Mouse (Mus musculus) left cerebral cortex, postnatal 10 days (tissue): ENCODE measurements around the gene Flvcr1. TPM values are rescaled to one million over a fixed set of nuclear protein-coding genes. Genes with fewer than 3 reads are reported as not detected.

ENCODE experiments used
- DNase-seq, 2 experiments: peaks; one replicate each; pipeline ENCODE4 v3.0.0; 2021 to 2022; ENCODE audit warnings: low spot score in 2 of 2, mixed read lengths in 1 of 2; ENCODE audit errors: extremely low spot score in 1 of 2
- intact Hi-C: fragments of 180-260 bp; cut with DNase I; formaldehyde crosslinking; loops from one replicate; pipeline ENCODE4 v1.15.1; 2025
- total RNA-seq, 2 experiments: library from RNA; stranded (reverse); gene quantifications; 2 replicates each; pipeline ENCODE4 v1.2.3; 2021

Gene Flvcr1
- total RNA-seq, 2 experiments from 2014 or later: 18.3 to 18.5 TPM

GRCm38 (mm10) chr1:190998027-190998426, 27.9 kb downstream of the Flvcr1 start:
- DNase-seq: no peak
- intact Hi-C loops: no loop called here

DNA sequence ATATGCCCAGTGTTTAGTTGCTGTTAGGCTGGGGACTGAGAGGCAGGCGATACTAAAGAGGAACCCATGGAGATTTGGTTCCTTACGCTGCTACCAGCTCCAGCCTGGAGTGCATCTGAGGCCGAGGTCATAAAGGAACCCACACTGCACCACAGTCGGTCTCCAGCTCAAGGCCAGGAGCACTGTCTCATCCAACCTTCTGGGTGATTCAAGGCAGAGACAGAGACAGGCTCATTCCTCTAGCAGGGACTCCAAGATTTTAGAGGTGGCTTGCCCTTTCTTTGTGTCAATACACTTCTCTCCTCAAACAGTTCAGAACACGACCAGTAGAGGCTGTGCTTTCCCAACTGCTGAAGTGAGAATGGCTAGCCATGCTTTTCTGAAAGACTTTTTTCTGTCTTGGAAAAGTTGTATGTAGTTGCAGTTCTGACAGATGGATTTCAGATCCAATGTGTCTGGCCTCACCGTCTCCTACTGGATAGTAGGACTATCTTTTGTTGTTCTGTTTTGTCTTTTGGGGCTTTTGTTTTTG, 29.5 kb downstream of the Flvcr1 start:
- intact Hi-C loops: no loop called here
- DNase-seq: no peak

DNA sequence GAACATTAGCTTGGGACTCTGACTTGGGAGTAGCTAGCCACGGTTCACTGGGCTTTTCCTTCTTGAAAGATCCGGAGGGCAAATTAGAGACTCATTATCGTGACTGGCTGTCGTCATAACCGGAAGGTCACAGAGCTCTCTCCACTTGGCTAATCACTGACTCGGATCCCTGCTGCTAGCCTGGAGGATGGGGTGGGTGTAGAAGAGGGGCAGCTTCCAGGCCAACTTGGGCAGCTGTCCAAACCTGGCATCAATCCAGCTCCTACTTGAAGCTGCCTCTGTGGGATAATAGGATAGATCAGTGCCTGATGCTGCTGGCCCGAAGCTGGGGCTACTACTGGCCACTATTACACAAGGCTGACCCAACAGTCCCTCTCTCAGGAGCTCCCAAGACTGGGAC, 30.4 kb downstream of the Flvcr1 start:
- peak in 1 of 2 experiments; percentile 77 for DNase-seq
- intact Hi-C loops: no loop called here

DNA sequence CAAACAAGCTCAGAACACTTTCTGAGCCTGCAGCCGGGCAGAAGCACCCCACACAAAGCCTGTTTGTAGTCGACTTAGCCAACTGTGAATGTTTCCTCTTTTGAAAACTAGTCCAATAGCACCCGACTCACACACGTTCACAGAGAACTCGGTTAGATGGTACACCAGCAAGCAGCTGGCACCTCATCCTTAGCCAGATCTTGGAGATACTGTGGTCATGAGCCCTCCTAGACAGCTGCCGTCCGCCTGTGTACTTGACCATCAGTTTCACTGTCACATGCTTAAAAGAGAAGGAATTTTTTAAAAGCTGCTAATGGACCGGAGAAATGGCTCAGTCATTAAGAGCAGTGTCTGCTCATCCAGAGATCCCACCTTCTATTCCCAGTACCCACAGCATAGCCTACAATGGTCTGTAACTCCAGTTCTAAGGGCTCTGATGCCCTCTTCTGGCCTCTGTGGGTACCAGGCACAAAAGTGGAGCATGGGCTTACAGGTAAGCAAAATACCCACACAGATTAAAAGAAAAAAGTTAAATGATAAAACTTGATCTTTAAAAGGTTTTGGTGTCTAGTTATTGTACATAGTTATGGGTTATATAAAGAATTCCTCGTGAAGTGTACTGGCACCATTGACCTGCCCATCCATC, 36.4 kb downstream of the Flvcr1 start:
- intact Hi-C loops: loop anchor here (5.0 kb wide), 1 partner anchor 88 kb away; no protein-coding TSS in a partner anchor
- DNase-seq: no peak

GRCm38 (mm10) chr1:190981412-190981811, 44.5 kb downstream of the Flvcr1 start:
- intact Hi-C loops: no loop called here
- DNase-seq: no peak

DNA sequence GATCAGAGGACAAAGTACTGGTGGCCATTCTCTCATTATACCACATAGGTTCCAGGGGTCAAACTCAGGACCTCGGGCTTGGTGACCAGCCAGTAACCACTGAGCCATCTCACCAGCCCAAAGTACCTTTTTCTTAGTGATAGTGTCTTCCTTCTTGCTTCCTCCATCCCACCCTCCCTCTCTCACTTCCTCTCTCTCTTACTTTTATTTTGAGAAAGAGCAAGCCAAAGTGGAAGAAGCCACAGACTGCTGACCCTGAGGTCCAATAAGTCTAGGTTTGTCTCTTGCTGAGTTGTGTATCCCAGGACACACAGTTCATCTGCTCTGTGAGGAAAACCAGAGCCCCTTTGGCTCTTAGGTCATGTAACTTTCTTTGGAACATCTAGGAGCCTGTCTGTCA, 45.5 kb downstream of the Flvcr1 start:
- intact Hi-C loops: no loop called here
- no peak for DNase-seq

DNA sequence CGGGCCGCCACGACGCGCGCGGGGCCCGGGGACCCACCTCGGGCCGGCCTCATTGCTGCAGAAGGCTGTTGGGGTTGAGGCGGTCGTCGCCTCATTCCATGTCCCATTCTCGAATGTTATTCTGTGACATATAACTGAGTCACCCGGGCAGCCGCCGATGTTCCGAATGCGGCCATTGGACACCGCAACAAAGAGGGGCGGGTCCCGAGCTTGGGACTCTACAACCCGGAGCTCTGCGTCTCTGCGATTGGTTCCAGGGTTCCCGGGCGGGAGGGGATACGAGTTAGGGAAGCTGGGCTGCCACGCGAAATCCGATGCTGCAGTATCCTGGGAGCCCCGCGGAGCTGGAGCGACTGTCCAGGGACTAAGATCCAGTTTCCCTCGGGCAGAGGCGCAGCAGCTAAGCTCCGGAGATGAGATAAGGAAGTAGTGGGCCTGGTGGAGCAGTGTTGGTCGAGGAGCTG, 46.8 kb downstream of the Flvcr1 start, which contains the start of gene Vash2:
TSS of gene Vash2 (minus strand) at position 197 of the 464 bp plus-strand sequence.
- intact Hi-C loops: no loop called here
- peak; percentile 82 to 91 for DNase-seq

DNA sequence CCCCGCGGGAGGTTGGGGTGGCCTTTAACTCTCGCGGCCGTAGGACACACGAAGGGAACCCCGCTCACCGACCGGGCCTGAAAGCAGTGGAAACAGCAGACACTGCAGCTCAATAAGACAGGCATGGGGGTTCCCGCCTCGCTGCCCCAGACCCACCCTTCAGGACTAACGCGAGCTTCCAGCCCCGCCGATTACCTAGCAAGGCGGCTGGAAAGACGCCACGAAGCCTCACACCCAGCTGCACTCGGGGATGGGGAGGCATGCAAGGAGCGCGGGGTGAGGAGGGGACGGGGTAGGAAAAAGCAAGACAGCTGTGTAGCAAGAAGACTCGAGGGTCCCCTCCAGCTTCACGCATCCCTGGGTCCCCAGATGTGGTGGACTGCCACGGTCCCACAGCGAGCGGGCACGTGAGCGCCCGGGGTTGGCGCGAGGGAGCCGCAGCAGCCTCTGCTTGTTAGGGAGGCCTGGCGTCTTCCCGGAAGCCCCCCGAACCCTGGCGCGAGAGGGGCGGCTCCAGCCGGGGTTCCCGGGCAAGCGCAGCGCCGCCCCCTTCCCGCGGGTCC, 47.4 kb downstream of the Flvcr1 start:
- intact Hi-C loops: no loop called here
- peak in 1 of 2 experiments; percentile 57 for DNase-seq

DNA sequence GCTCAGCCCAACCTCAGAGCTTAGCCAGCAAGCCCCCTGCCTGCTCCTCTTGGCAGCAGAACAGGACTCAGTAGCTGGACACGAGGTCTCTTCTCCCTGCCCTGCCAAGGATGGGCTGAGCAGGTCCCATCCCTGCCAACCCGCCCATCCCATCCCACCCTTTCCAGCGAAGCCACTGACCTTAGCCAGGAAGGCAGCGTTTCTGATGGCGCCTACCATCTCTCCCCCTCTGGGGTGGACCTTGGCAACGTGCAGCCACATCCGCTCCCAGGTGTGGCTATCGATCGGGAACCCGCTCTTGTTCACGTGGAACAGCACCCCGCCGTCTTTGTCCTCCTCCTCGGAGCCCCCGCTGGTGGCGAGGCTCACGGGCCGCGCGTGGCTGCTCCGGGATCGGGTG, 48.0 kb downstream of the Flvcr1 start:
- intact Hi-C loops: no loop called here
- no peak for DNase-seq

DNA sequence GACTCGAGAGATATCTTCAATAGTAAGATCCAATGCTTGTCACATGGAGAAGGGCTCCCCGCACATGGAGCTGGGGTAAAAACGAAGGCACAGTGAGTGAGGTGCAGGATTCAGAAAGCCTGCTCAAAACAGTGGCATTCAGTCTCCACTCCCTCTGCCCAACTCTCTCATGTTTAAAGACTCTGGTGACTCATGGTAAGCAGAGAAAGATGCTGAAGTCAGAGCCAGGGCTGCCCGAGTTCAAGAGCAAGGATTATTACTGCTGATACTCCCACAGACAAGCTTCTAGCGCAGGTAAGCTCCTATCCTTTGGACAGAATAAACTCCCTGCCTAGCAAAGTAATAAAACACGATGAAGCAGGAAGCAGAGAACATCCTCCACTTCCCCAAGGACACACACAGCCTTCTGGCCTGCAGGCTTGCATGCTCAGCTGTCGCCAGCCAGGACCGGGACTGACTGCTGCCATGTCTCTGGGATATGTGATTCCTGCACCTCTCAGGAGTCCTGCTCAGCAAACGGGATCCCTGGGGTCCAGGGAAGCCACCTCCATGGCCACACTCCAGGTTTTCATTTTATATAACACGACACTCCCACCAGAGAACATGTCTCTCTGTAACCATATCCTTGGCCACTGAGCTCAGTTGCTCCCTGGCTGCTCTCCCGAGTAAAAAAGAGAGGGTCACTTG, 48.9 kb downstream of the Flvcr1 start:
- intact Hi-C loops: no loop called here
- no peak for DNase-seq

DNA sequence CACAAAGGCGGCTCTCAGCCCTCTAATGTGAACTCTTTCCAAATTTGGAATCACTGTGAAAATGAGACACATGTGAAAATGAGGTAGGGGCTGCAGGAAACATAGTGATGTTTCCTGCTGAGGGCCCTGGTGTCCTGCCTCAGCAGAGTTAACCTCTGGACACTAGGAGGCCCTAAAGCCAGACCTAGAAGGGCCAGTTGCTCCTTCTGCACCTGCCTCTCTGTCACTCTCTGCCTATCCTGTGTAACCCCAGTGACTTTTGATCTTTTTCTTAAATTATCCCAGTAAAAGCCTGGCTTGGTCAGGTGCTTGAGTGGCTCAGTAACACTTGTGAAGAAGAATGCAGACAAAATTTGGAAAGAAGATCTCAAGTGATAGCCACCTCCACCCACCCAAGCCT, 51.1 kb downstream of the Flvcr1 start:
- intact Hi-C loops: no loop called here
- DNase-seq: no peak

DNA sequence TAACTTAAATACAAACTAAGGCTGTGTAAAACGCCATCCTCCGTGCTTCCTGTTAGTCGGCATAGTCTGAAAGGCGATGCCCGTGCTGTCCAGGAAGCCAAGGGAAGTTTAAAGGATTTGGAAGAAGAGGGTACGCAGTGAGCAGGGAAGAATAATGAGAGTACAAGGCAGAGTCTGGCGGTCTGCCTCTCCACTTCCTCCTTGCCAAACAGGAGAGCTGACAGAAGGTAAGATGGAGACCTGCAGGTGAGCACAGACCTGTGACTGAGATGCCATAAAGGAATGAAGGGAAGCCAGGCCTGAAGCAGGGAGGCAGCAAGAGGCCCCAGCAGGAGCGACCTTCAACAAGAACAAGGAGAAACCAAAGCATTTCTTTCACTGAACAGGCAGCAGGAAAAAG, 51.8 kb downstream of the Flvcr1 start:
- intact Hi-C loops: no loop called here
- DNase-seq: no peak

GRCm38 (mm10) chr1:190972612-190973192, 53.3 kb downstream of the Flvcr1 start:
- DNase-seq: peak in 1 of 2 experiments; percentile 54

GRCm38 (mm10) chr1:190971708-190972610, 54.0 kb downstream of the Flvcr1 start:
- DNase-seq: no peak
- intact Hi-C loops: no loop called here

More at GRCm38 (mm10) chr1:190972612-190973192, 53.3 kb downstream of the Flvcr1 start:
- intact Hi-C loops: no loop called here

GRCm38 (mm10) chr1:190968010-190968409, 57.9 kb downstream of the Flvcr1 start:
- intact Hi-C loops: no loop called here
- no peak for DNase-seq

DNA sequence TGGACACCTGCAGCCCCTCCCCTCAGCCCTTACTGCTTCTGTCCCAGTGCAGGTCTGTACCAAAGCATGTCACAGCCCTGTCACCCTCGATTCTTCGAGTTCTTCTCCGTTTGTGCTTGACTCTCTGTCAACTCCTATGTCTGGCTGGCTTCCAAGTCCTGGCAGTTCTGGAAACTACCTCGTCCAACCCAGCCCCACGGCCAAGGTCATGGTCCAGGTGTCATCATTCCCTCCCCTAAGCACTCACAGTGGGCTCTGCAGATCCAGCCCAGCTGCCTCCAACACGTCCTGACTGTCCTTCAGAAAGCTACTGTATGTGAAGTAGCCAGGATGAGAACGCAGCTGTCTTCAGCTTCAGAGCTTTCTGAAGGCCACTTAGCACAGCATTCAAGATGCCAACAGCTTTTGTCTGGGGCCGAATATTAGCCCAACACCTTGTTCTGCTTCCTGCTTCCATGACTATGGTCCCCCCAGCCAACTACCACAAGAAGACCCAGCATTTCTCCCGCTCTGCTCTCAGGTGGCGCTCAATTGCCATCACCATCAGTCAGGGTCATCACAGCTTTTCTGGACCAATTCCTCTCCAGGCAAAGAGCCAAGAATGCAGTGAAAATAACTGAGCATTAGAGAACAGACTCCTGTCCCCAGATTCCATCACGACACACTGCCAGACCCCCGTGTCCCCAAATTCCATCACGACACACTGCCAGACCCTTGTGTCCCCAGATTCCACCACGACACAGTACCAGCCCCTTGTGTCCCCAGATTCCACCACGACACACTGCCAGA, 60.8 kb downstream of the Flvcr1 start:
- DNase-seq: no peak
- intact Hi-C loops: no loop called here

- no peak for DNase-seq
- intact Hi-C loops: no loop called here
These were observed 63.2 kb downstream of the Flvcr1 start for GRCm38 (mm10) chr1:190962760-190963159.

GRCm38 (mm10) chr1:190958821-190959220, 67.1 kb downstream of the Flvcr1 start:
- intact Hi-C loops: loop anchor here (5.0 kb wide), 1 partner anchor 48 kb away; no protein-coding TSS in a partner anchor
- no peak for DNase-seq
